Mouse (Mus musculus) MEL (cell line): Measurements from ENCODE around the gene Pelo. TPM values are rescaled to one million over a fixed set of nuclear protein-coding genes. Genes with fewer than 3 reads are reported as not detected.

Experiments used
- DNase-seq: peaks from one replicate; pipeline ENCODE4 v3.0.0; 2011; ENCODE audit warnings: low read depth, low spot score
- H3K27ac ChIP-seq: 2 replicates; pipeline ENCODE4 v1.5.1; 2012; ENCODE audit warnings: low read depth, mild to moderate bottlenecking, control low read depth, low read length, moderate library complexity; ENCODE audit not compliant: control insufficient read depth
- H3K27me3 ChIP-seq, 2 experiments: fragments of 150-350 bp in 1 of 2; sonication (generic) in 1 of 2; 2 replicates each; pipeline ENCODE4 v1.6.1; 2012; ENCODE audit warnings: low read length in 2 of 2, mild to moderate bottlenecking in 2 of 2, improper control_type of control experiment in 1 of 2, moderate library complexity in 1 of 2; ENCODE audit not compliant: insufficient read depth in 2 of 2, control insufficient read depth in 1 of 2
- H3K36me3 ChIP-seq, 2 experiments: 2 replicates each; pipeline ENCODE4 v1.6.1; 2012 to 2014; ENCODE audit warnings: low read length in 2 of 2, improper control_type of control experiment in 1 of 2, inconsistent platforms in 1 of 2, mild to moderate bottlenecking in 1 of 2; ENCODE audit not compliant: insufficient read depth in 2 of 2, control insufficient read depth in 1 of 2
- H3K4me1 ChIP-seq, 2 experiments: fragments of 150-350 bp in 1 of 2; sonication (generic) in 1 of 2; 2 replicates each; pipeline ENCODE4 v1.6.1; 2012; ENCODE audit warnings: low read length in 2 of 2, improper control_type of control experiment in 1 of 2, mild to moderate bottlenecking in 1 of 2; ENCODE audit not compliant: insufficient read depth in 2 of 2, control insufficient read depth in 1 of 2
- H3K4me3 ChIP-seq, 2 experiments: fragments of 150-350 bp in 1 of 2; sonication (generic) in 1 of 2; 2 replicates each; pipeline ENCODE4 v1.5.1; 2012; ENCODE audit warnings: low read depth in 2 of 2, low read length in 2 of 2, mild to moderate bottlenecking in 2 of 2, moderate library complexity in 2 of 2, control low read depth in 1 of 2, improper control_type of control experiment in 1 of 2; ENCODE audit not compliant: control insufficient read depth in 1 of 2, insufficient read depth in 1 of 2
- H3K79me2 ChIP-seq: 2 replicates; pipeline ENCODE4 v1.6.1; 2012; ENCODE audit warnings: mild to moderate bottlenecking, low read length, moderate library complexity; ENCODE audit not compliant: control insufficient read depth, poor library complexity, insufficient read depth
- H3K9ac ChIP-seq: 2 replicates; pipeline ENCODE4 v1.6.1; 2012; ENCODE audit warnings: low read depth, mild to moderate bottlenecking, control low read depth, low read length, moderate library complexity; ENCODE audit not compliant: control insufficient read depth, poor library complexity, severe bottlenecking
- H3K9me3 ChIP-seq: fragments of 150-350 bp; sonication (generic); replicated peaks from 2 replicates; pipeline ENCODE4 v1.6.1; 2012; ENCODE audit warnings: mild to moderate bottlenecking, low read length, improper control_type of control experiment, moderate library complexity; ENCODE audit not compliant: insufficient read depth
- BHLHE40 ChIP-seq: IDR thresholded peaks from 2 replicates; pipeline ENCODE4 v1.6.1; 2012; ENCODE audit warnings: low read depth, mild to moderate bottlenecking, inconsistent platforms, low read length, improper control_type of control experiment, borderline replicate concordance
- CHD1 ChIP-seq: IDR thresholded peaks from 2 replicates; pipeline ENCODE4 v1.6.1; 2012; ENCODE audit warnings: low read depth, mild to moderate bottlenecking, inconsistent platforms, low read length, improper control_type of control experiment
- CHD2 ChIP-seq: IDR thresholded peaks from 2 replicates; pipeline ENCODE4 v1.6.1; 2011; ENCODE audit warnings: low read length, improper control_type of control experiment
- CTCF ChIP-seq, 3 experiments: IDR thresholded peaks in 2 of 3; conservative IDR thresholded peaks in 1 of 3; 2 replicates each; pipeline ENCODE4 v1.5.1; 2011 to 2012; ENCODE audit warnings: low read length in 3 of 3, low read depth in 2 of 3, mild to moderate bottlenecking in 2 of 3, improper control_type of control experiment in 1 of 3, inconsistent platforms in 1 of 3, mixed read lengths in 1 of 3, moderate library complexity in 1 of 3; ENCODE audit not compliant: control insufficient read depth in 1 of 3, insufficient read depth in 1 of 3, poor library complexity in 1 of 3, severe bottlenecking in 1 of 3
- ELF1 ChIP-seq: IDR thresholded peaks from 2 replicates; pipeline ENCODE4 v1.6.1; 2014; ENCODE audit warnings: low read depth, mild to moderate bottlenecking, inconsistent platforms, low read length, improper control_type of control experiment, moderate library complexity
- EP300 ChIP-seq, 2 experiments: IDR thresholded peaks; 2 replicates each; pipeline ENCODE4 v1.6.1; 2011; ENCODE audit warnings: improper control_type of control experiment in 2 of 2, low read length in 2 of 2, low read depth in 1 of 2, mild to moderate bottlenecking in 1 of 2
- ETS1 ChIP-seq: IDR thresholded peaks from 2 replicates; pipeline ENCODE4 v1.6.1; 2012; ENCODE audit warnings: low read depth, mild to moderate bottlenecking, inconsistent platforms, low read length, improper control_type of control experiment, moderate library complexity
- GABPA ChIP-seq: IDR thresholded peaks from 2 replicates; pipeline ENCODE4 v1.6.1; 2012; ENCODE audit warnings: low read depth, mild to moderate bottlenecking, inconsistent platforms, low read length, improper control_type of control experiment, moderate library complexity
- HCFC1 ChIP-seq: IDR thresholded peaks from 2 replicates; pipeline ENCODE4 v1.6.1; 2012; ENCODE audit warnings: low read depth, mild to moderate bottlenecking, inconsistent platforms, low read length, improper control_type of control experiment, moderate library complexity
- JUND ChIP-seq: IDR thresholded peaks from 2 replicates; pipeline ENCODE4 v1.6.1; 2011; ENCODE audit warnings: low read depth, mild to moderate bottlenecking, improper control_type of control experiment, low read length
- KAT2A ChIP-seq: conservative IDR thresholded peaks from 2 replicates; pipeline ENCODE4 v1.6.1; 2012; ENCODE audit warnings: low read depth, low read length, improper control_type of control experiment, inconsistent platforms
- MAX ChIP-seq: IDR thresholded peaks from 2 replicates; pipeline ENCODE4 v1.6.1; 2011; ENCODE audit warnings: low read length, improper control_type of control experiment
- MAZ ChIP-seq: IDR thresholded peaks from 2 replicates; pipeline ENCODE4 v1.6.1; 2012; ENCODE audit warnings: low read depth, mild to moderate bottlenecking, inconsistent platforms, low read length, improper control_type of control experiment
- MXI1 ChIP-seq: IDR thresholded peaks from 2 replicates; pipeline ENCODE4 v1.6.1; 2011; ENCODE audit warnings: mild to moderate bottlenecking, low read depth, low read length, improper control_type of control experiment
- NELFE ChIP-seq: IDR thresholded peaks from 2 replicates; pipeline ENCODE4 v1.6.1; 2011; ENCODE audit warnings: low read depth, low read length, improper control_type of control experiment
- NRF1 ChIP-seq: IDR thresholded peaks from 2 replicates; pipeline ENCODE4 v1.6.1; 2014; ENCODE audit warnings: low read depth, mild to moderate bottlenecking, inconsistent platforms, low read length, improper control_type of control experiment, moderate library complexity; ENCODE audit not compliant: poor library complexity, insufficient read depth, severe bottlenecking
- POLR2A ChIP-seq, 2 experiments: IDR thresholded peaks; 2 replicates each; pipeline ENCODE4 v1.6.1; 2011 to 2012; ENCODE audit warnings: low read length in 2 of 2, mild to moderate bottlenecking in 2 of 2, control low read depth in 1 of 2, improper control_type of control experiment in 1 of 2, low read depth in 1 of 2, moderate library complexity in 1 of 2; ENCODE audit not compliant: control insufficient read depth in 1 of 2, insufficient read depth in 1 of 2, poor library complexity in 1 of 2
- POLR2AphosphoS2 ChIP-seq: IDR thresholded peaks from 2 replicates; pipeline ENCODE4 v1.6.1; 2011; ENCODE audit warnings: low read length, improper control_type of control experiment
- POLR2AphosphoS5 ChIP-seq: IDR thresholded peaks from 2 replicates; pipeline ENCODE4 v1.6.1; 2012; ENCODE audit warnings: low read depth, borderline replicate concordance, mild to moderate bottlenecking, inconsistent platforms, low read length, moderate library complexity, mixed read lengths
- SIN3A ChIP-seq: IDR thresholded peaks from 2 replicates; pipeline ENCODE4 v1.6.1; 2012; ENCODE audit warnings: low read length, improper control_type of control experiment, inconsistent platforms
- TAL1 ChIP-seq: IDR thresholded peaks from 2 replicates; pipeline ENCODE4 v1.6.1; 2012; ENCODE audit warnings: mild to moderate bottlenecking, inconsistent platforms, low read length, moderate library complexity, mixed read lengths
- TBP ChIP-seq: IDR thresholded peaks from 2 replicates; pipeline ENCODE4 v1.8.0; 2011; ENCODE audit warnings: low read depth, low read length, improper control_type of control experiment
- TCF12 ChIP-seq: IDR thresholded peaks from 2 replicates; pipeline ENCODE4 v1.6.1; 2014; ENCODE audit warnings: low read depth, mild to moderate bottlenecking, inconsistent platforms, low read length, improper control_type of control experiment, moderate library complexity
- UBTF ChIP-seq: IDR thresholded peaks from 2 replicates; pipeline ENCODE4 v1.6.1; 2012; ENCODE audit warnings: low read depth, mild to moderate bottlenecking, inconsistent platforms, low read length, improper control_type of control experiment, moderate library complexity, borderline replicate concordance; ENCODE audit not compliant: insufficient read depth
- ZC3H11A ChIP-seq: IDR thresholded peaks from 2 replicates; pipeline ENCODE4 v1.6.1; 2012; ENCODE audit warnings: low read depth, mild to moderate bottlenecking, inconsistent platforms, low read length, improper control_type of control experiment
- ZKSCAN1 ChIP-seq: IDR thresholded peaks from 2 replicates; pipeline ENCODE4 v1.6.1; 2012; ENCODE audit warnings: low read depth, mild to moderate bottlenecking, inconsistent platforms, low read length, improper control_type of control experiment, moderate library complexity
- polyA plus RNA-seq, 2 experiments: library from polyadenylated mRNA; stranded (reverse) in 1 of 2; unstranded in 1 of 2; fragments of >175 nt in 1 of 2; fragments of >200 nt in 1 of 2; gene quantifications; 2 replicates each; pipeline versions ENCODE4 v1.2.1 to v1.2.4; 2012; ENCODE audit warnings: low replicate concordance in 2 of 2, low read depth in 1 of 2; ENCODE audit not compliant: insufficient read length in 2 of 2, insufficient read depth in 1 of 2, missing spikeins in 1 of 2
- total RNA-seq: library from RNA; depleted of rRNA; stranded (reverse); fragments of 300-350 nt; gene quantifications from 2 replicates; pipeline ENCODE4 v1.2.3, GENCODE M21; 2012

Pelo gene
- total and polyA plus RNA-seq, 3 experiments = 32.6 to 39.7 TPM; not detected in 1

GRCm38 (mm10) chr13:115126534-115126933, 36.5 kb upstream of the Pelo start:
- no peak overlapping the region for H3K4me3 ChIP-seq
- H3K27me3 ChIP-seq = no peaks in the 10 kb centered on the region; a peak in 1 of 4 replicates
- TF ChIP-seq MAX (no peak), CTCF (IDR thresholded peaks at IDR 0.05 in 2 of 3, conservative IDR thresholded peaks at IDR 0.05 in 1 of 3; ENCODE audit: control insufficient read depth in 1 of 3, insufficient read depth in 1 of 3, low read depth in 2 of 3, low read length in 3 of 3, poor library complexity in 1 of 3, severe bottlenecking in 1 of 3) (no peak), MAZ (no peak), HCFC1 (no peak), GABPA (no peak), ETS1 (no peak), CHD2 (no peak), EP300 (IDR thresholded peaks at IDR 0.05; ENCODE audit: low read depth in 1 of 2, low read length in 2 of 2) (no peak), SIN3A (no peak)
- TF ChIP-seq, all 39 proteins: peak for 0
- Histone ChIP-seq H3K79me2 (no peaks in the 10 kb centered on the region), H3K9me3 (no peaks in the 10 kb centered on the region), H3K36me3 (no peaks in the 10 kb centered on the region), H3K27ac (no peak overlapping the region), H3K4me1 (no peaks in the 10 kb centered on the region), H3K9ac (no peak overlapping the region)
- no peak for DNase-seq

- H3K9ac ChIP-seq = no peak overlapping the region
- no peak for DNase-seq
Measured at GRCm38 (mm10) chr13:115125130-115125529, 35.1 kb upstream of the Pelo start.

GRCm38 (mm10) chr13:115124521-115124920, 34.5 kb upstream of the Pelo start:
- no peak for DNase-seq
- no peaks in the 10 kb centered on the region for H3K27me3 ChIP-seq
- no peaks in the 10 kb centered on the region for H3K79me2 ChIP-seq
- H3K4me1 ChIP-seq = no peaks in the 10 kb centered on the region
- H3K27ac ChIP-seq = no peak overlapping the region
- no peak for TF ChIP-seq MAZ
- no peak for TF ChIP-seq MXI1
- no peak for TF ChIP-seq TAL1
- TF ChIP-seq ZKSCAN1 = no peak
- no peak for TF ChIP-seq CHD2
- TF ChIP-seq POLR2AphosphoS2 = no peak
- no peak for TF ChIP-seq TBP
- TF ChIP-seq CTCF (IDR thresholded peaks at IDR 0.05 in 2 of 3, conservative IDR thresholded peaks at IDR 0.05 in 1 of 3; ENCODE audit: control insufficient read depth in 1 of 3, insufficient read depth in 1 of 3, low read depth in 2 of 3, low read length in 3 of 3, poor library complexity in 1 of 3, severe bottlenecking in 1 of 3) = no peak
- TF ChIP-seq NELFE = no peak
- no peak for TF ChIP-seq NRF1
- TF ChIP-seq CHD1 = no peak
- TF ChIP-seq POLR2AphosphoS5 = no peak
- TF ChIP-seq BHLHE40 = no peak
- TF ChIP-seq UBTF = no peak
- TF ChIP-seq KAT2A = no peak
- no peak for TF ChIP-seq ZC3H11A
- no peak for TF ChIP-seq GABPA
- TF ChIP-seq ELF1 = no peak
- H3K4me3 ChIP-seq = no peak overlapping the region
- H3K9ac ChIP-seq = no peak overlapping the region
- no peaks in the 10 kb centered on the region for H3K9me3 ChIP-seq
- H3K36me3 ChIP-seq = no peaks in the 10 kb centered on the region

More at GRCm38 (mm10) chr13:115125130-115125529, 35.1 kb upstream of the Pelo start:
- Histone ChIP-seq H3K4me1 (no peaks in the 10 kb centered on the region), H3K4me3 (no peak overlapping the region), H3K36me3 (no peaks in the 10 kb centered on the region), H3K27me3 (no peaks in the 10 kb centered on the region), H3K79me2 (no peaks in the 10 kb centered on the region), H3K27ac (no peak overlapping the region), H3K9me3 (no peaks in the 10 kb centered on the region)
- TF ChIP-seq ETS1 = no peak
- TF ChIP-seq TBP = no peak
- TF ChIP-seq POLR2A (IDR thresholded peaks at IDR 0.05; ENCODE audit: control insufficient read depth in 1 of 2, insufficient read depth in 1 of 2, low read depth in 1 of 2, low read length in 2 of 2, poor library complexity in 1 of 2) = no peak
- no peak for TF ChIP-seq CHD2
- no peak for TF ChIP-seq KAT2A
- TF ChIP-seq JUND = no peak
- TF ChIP-seq TCF12 = no peak
